Mouse (Mus musculus) CH12F3 (cell line): ENCODE data around the gene Olfr275.
"Not testable (repeated sequence)": the region's sequence is repeated elsewhere in the genome, so short reads cannot be mapped to it uniquely, and the experiment has no call there.

Experiments used
- in situ Hi-C: fragments of 300-500 bp; cut with MboI; formaldehyde crosslinking; loops from 2 replicates; pipeline ENCODE4 v1.14.3; 2020; ENCODE audit warnings: low sequenced_read_pairs

Gene Olfr275

GRCm38 (mm10) chr4:52814304-52814703 lies at the start of gene Olfr275:
Gene Olfr275, plus strand, starts transcription at chr4:52814604.
- in situ Hi-C loops, result no loop called here

- in situ Hi-C loops, result no loop called here
Observed at GRCm38 (mm10) chr4:52765612-52766011, 48.8 kb upstream of the Olfr275 start.

- in situ Hi-C loops, result no loop called here
Observed at GRCm38 (mm10) chr4:52772186-52772585, 42.2 kb upstream of the Olfr275 start.

- in situ Hi-C loops, result no loop called here
Observed at GRCm38 (mm10) chr4:52800013-52800412, 14.4 kb upstream of the Olfr275 start.

GRCm38 (mm10) chr4:52811871-52812270 lies 2.5 kb upstream of the Olfr275 start:
- in situ Hi-C loops, result no loop called here

GRCm38 (mm10) chr4:52821375-52821774 lies 7.0 kb downstream of the Olfr275 start:
- in situ Hi-C loops, result no loop called here

- in situ Hi-C loops, result not testable (repeated sequence)
Observed at GRCm38 (mm10) chr4:52845411-52845810, 31.0 kb downstream of the Olfr275 start.

GRCm38 (mm10) chr4:52849039-52849635 lies 34.7 kb downstream of the Olfr275 start:
- in situ Hi-C loops, result no loop called here

- in situ Hi-C loops, result no loop called here
Observed at GRCm38 (mm10) chr4:52849672-52850071, 35.3 kb downstream of the Olfr275 start.

GRCm38 (mm10) chr4:52859136-52859535 lies 44.7 kb downstream of the Olfr275 start, which contains the start of gene Olfr273:
Gene Olfr273, minus strand, starts transcription at chr4:52859236.
- in situ Hi-C loops, result no loop called here

GRCm38 (mm10) chr4:52864156-52864555 lies 49.8 kb downstream of the Olfr275 start:
- in situ Hi-C loops, result no loop called here
